Mouse (Mus musculus): Measurements from ENCODE around the gene Plpp7. TPM values are rescaled to one million over a fixed set of nuclear protein-coding genes. Genes with fewer than 3 reads are reported as not detected.

Gene Plpp7
- polyA plus RNA-seq, 1 experiment from 2014 or later = 16.6 TPM

- Histone ChIP-seq H3K4me3 (replicated peaks) (no peak overlapping the region), H3K9me3 (no peaks in the 10 kb centered on the region), H3K9ac (replicated peaks) (0 out of 2 replicates have a peak overlapping the region, but pooled peaks have one; percentile 16), H3K27me3 (no peaks in the 10 kb centered on the region), H3K4me1 (replicated peaks) (peaks cover 15% of the 10 kb centered on the region), H3K4me2 (replicated peaks) (no peak overlapping the region), H3K27ac (no peak overlapping the region), H3K36me3 (peaks cover 18% of the 10 kb centered on the region)
- no peak for ATAC-seq
- WGBS = 82% methylated on average over 7 of the region's 7 CpGs
These were observed 10.6 kb downstream of the Plpp7 start for GRCm38 (mm10) chr2:32105930-32106329.

DNA sequence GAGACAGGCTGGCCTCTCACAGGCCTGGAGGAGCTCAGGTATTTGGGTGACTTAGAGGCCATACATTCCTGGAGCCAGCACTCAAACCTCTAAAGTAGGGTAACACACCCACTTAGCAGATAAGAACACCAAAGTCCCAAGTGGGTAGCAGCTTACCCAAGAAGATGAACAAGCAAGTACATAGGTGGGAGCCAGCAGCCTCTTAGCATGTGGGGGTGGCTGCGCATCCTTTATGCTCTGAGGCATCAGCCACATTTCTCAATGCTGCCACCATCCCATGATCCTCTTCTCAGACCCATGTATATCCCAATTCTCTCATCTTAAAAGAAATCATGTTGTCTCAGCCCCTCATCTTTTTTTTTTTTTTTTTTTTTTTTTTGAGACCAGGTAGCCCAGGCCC lies 15.9 kb downstream of the Plpp7 start:
- Histone ChIP-seq H3K4me3 (replicated peaks) (no peak overlapping the region), H3K4me1 (replicated peaks) (no peaks in the 10 kb centered on the region), H3K9me3 (no peaks in the 10 kb centered on the region), H3K36me3 (peaks cover 18% of the 10 kb centered on the region), H3K27ac (no peak overlapping the region), H3K9ac (replicated peaks) (no peak overlapping the region), H3K27me3 (no peaks in the 10 kb centered on the region), H3K4me2 (replicated peaks) (no peak overlapping the region)
- ATAC-seq = no peak
- 100% methylated on average over 1 of the region's 1 CpGs for WGBS

DNA sequence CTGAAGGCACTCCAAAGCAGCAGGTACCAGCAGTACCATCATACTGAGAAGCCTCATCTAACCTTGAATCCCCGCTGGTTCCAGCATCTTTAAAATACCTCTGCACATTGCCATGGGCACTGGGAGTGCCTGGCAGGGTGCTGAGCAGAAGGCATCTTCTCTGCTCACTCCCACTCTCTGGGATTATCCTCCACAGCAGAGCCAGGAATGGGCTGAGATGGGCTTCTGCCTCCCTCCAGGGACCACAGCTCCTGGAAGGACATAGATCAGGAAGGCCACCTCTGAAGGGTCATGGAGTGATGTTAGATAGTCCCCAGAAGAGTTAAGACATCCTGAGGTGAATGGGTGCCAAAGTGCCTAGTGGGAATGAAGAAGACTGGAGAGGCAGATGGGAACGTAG lies 17.2 kb downstream of the Plpp7 start:
- no peak overlapping the region for H3K27ac ChIP-seq
- H3K9me3 ChIP-seq = no peaks in the 10 kb centered on the region
- no peak overlapping the region for H3K4me2 ChIP-seq (replicated peaks)
- H3K4me1 ChIP-seq (replicated peaks) = no peaks in the 10 kb centered on the region
- no peak overlapping the region for H3K9ac ChIP-seq (replicated peaks)
- 61% methylated on average over 2 of the region's 2 CpGs for WGBS
- ATAC-seq = no peak
- peaks cover 18% of the 10 kb centered on the region for H3K36me3 ChIP-seq
- no peaks in the 10 kb centered on the region for H3K27me3 ChIP-seq
- no peak overlapping the region for H3K4me3 ChIP-seq (replicated peaks)

DNA sequence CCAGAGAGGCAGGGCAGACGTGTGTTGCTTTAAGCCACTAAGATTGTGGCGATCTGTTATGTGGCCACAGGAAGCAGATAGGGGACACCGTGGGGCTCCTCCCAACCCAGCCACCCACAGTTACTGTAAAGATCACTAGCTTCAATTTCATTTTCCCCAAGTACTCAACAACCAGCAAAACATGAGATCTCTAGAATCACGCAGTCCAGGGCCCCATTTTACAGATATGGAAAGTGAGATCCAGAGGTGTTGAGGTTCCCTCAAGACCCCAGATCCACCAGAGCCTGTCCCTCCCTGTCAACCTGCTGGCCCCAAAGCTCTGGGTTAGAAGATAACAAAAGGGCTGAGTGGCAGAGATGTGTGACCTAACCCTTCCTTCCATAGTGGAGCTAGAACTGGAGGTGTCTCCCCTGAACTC lies 20.5 kb downstream of the Plpp7 start:
- no peak overlapping the region for H3K27ac ChIP-seq
- H3K4me2 ChIP-seq (replicated peaks) = no peak overlapping the region
- WGBS = 93% methylated on average over 4 of the region's 4 CpGs
- no peak for ATAC-seq
- no peak overlapping the region for H3K4me3 ChIP-seq (replicated peaks)
- no peaks in the 10 kb centered on the region for H3K27me3 ChIP-seq
- H3K9ac ChIP-seq (replicated peaks) = no peak overlapping the region
- H3K9me3 ChIP-seq = no peaks in the 10 kb centered on the region
- no peaks in the 10 kb centered on the region for H3K4me1 ChIP-seq (replicated peaks)
- no peaks in the 10 kb centered on the region for H3K36me3 ChIP-seq

GRCm38 (mm10) chr2:32119802-32120750 lies 24.7 kb downstream of the Plpp7 start:
- Histone ChIP-seq H3K9ac (replicated peaks) (no peak overlapping the region), H3K9me3 (no peaks in the 10 kb centered on the region), H3K4me2 (replicated peaks) (no peak overlapping the region), H3K4me3 (replicated peaks) (no peak overlapping the region), H3K27me3 (no peaks in the 10 kb centered on the region), H3K36me3 (no peaks in the 10 kb centered on the region), H3K27ac (no peak overlapping the region), H3K4me1 (replicated peaks) (no peaks in the 10 kb centered on the region)
- 91% methylated on average over 20 of the region's 20 CpGs for WGBS
- ATAC-seq = no peak

DNA sequence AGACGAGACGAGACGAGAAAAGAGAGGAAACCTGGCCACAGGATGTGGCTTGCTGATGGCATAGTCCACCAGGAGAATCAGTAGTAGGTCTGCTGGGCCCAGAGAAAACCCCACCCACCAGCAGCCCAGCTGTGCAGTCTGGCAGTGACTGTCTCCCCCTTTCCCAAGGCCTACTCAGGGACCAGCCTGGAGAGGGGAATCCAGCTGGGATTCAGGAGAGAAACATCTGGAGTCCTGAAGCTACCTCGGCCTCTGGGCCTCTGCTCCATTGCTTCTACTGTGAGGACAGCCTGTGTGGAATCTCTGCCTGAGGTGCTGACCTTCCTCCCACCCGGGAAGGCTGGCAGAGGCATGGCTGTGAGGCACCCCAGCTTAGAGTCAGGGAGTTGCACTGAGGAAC lies 25.8 kb downstream of the Plpp7 start:
- no peak overlapping the region for H3K27ac ChIP-seq
- no peaks in the 10 kb centered on the region for H3K9me3 ChIP-seq
- H3K4me1 ChIP-seq (replicated peaks) = no peaks in the 10 kb centered on the region
- H3K27me3 ChIP-seq = no peaks in the 10 kb centered on the region
- H3K4me2 ChIP-seq (replicated peaks) = no peak overlapping the region
- H3K4me3 ChIP-seq (replicated peaks) = no peak overlapping the region
- no peaks in the 10 kb centered on the region for H3K36me3 ChIP-seq
- 57% methylated on average over 5 of the region's 5 CpGs for WGBS
- ATAC-seq = no peak
- H3K9ac ChIP-seq (replicated peaks) = no peak overlapping the region

GRCm38 (mm10) chr2:32121785-32122184 lies 26.5 kb downstream of the Plpp7 start:
- Histone ChIP-seq H3K4me2 (replicated peaks) (no peak overlapping the region), H3K9ac (replicated peaks) (no peak overlapping the region), H3K27ac (no peak overlapping the region), H3K27me3 (no peaks in the 10 kb centered on the region), H3K36me3 (no peaks in the 10 kb centered on the region), H3K4me1 (replicated peaks) (no peaks in the 10 kb centered on the region), H3K4me3 (replicated peaks) (no peak overlapping the region), H3K9me3 (no peaks in the 10 kb centered on the region)
- no peak for ATAC-seq
- WGBS = 79% methylated on average over 2 of the region's 2 CpGs

DNA sequence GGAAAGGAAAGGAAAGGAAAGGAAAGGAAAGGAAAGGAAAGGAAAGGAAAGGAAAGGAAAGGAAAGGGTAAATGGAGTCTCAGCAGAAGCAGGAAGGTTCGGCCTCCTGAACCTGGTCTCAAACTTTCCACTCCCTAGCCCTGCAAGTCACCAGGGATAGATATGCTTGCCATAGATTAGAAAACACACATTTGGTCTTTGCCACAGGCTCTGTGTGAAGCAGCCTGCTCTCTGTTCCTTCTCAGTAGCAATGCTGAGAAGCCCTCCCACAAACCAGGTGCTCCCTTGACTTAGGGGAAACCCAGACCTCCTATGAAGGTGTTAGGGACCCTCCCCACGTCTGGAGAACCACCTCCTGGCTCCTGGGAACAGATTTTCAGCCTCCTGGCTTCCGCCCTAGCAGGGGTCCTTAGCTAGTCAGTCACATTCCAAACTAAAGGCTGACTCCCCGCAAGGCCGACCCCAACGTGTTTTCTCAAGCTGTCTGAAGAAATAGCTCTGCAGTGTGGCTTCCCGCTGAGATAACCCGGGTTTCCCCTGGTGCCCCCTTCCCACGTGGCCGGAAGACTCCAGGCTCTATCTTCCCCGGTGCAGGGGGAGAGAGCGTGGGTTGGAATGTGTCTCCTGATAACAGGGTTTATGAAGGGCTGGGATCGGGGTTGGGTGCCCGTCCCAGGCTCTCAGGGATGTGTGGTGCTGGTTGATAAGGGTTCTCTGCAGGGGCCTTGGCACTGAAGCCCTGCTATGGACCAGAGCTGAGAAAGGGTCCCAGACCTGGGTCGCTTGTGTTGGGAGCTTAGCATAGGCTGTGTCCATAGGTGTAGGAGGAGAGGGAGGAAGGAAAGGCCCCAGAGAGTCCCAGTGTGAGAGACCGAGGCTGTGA lies 32.6 kb downstream of the Plpp7 start:
- H3K4me3 ChIP-seq (replicated peaks) = no peak overlapping the region
- no peaks in the 10 kb centered on the region for H3K27me3 ChIP-seq
- H3K36me3 ChIP-seq = no peaks in the 10 kb centered on the region
- no peak overlapping the region for H3K9ac ChIP-seq (replicated peaks)
- H3K27ac ChIP-seq = no peak overlapping the region
- peaks cover 11% of the 10 kb centered on the region for H3K4me1 ChIP-seq (replicated peaks)
- H3K9me3 ChIP-seq = no peaks in the 10 kb centered on the region
- ATAC-seq = no peak
- WGBS = 33% methylated on average over 16 of the region's 16 CpGs
- no peak overlapping the region for H3K4me2 ChIP-seq (replicated peaks)

- no peak overlapping the region for H3K9ac ChIP-seq (replicated peaks)
- 87% methylated on average over 5 of the region's 5 CpGs for WGBS
- no peaks in the 10 kb centered on the region for H3K9me3 ChIP-seq
- ATAC-seq = no peak
- H3K27ac ChIP-seq = no peak overlapping the region
- H3K36me3 ChIP-seq = no peaks in the 10 kb centered on the region
- H3K4me2 ChIP-seq (replicated peaks) = no peak overlapping the region
- no peak overlapping the region for H3K4me3 ChIP-seq (replicated peaks)
- H3K4me1 ChIP-seq (replicated peaks) = peaks cover 11% of the 10 kb centered on the region
- H3K27me3 ChIP-seq = no peaks in the 10 kb centered on the region
These were observed 33.2 kb downstream of the Plpp7 start for GRCm38 (mm10) chr2:32128536-32128841.

DNA sequence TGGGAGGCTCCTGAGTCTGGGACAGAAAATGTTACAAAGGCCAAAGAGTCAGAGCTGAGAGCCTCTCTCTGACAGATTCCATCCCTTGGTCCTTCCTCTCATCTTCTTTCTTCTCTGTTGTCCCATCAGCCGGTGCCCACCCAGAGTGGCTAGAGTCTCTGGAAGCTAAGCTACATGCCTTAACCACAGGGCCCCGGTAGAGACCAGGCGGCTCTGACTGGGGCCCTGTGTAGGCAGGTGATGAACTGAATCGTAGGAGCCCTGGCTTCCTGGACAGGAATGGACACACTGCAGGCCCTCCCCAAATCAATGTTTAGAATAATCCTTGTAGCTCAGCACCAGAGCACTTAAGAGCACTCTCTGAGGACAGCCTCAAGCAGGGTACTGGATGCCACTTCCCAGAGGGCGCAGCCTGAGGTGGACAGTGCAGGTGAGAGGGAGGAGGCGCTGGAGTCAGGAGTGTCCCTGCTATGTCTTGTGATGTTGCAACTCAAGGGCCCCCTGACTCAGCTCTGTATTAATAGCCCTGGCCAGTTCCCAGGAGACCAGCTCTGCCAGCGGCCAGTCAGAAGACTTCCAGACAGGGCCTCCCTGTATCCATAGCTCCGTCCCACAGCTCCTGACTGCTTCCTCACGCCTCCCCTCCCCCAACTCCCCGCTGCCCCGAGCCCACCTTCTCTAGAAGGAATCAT lies 34.2 kb downstream of the Plpp7 start:
- Histone ChIP-seq H3K4me3 (replicated peaks) (no peak overlapping the region), H3K4me1 (replicated peaks) (peaks cover 11% of the 10 kb centered on the region), H3K9ac (replicated peaks) (no peak overlapping the region), H3K9me3 (no peaks in the 10 kb centered on the region), H3K4me2 (replicated peaks) (no peak overlapping the region), H3K36me3 (no peaks in the 10 kb centered on the region), H3K27ac (no peak overlapping the region), H3K27me3 (no peaks in the 10 kb centered on the region)
- ATAC-seq = no peak
- WGBS = 60% methylated on average over 11 of the region's 11 CpGs

GRCm38 (mm10) chr2:32130435-32130834 lies 35.1 kb downstream of the Plpp7 start:
- 37% methylated on average over 6 of the region's 6 CpGs for WGBS
- H3K27me3 ChIP-seq = no peaks in the 10 kb centered on the region

More at GRCm38 (mm10) chr2:32130435-32130834, 35.1 kb downstream of the Plpp7 start:
- no peak overlapping the region for H3K4me2 ChIP-seq (replicated peaks)
- H3K4me3 ChIP-seq (replicated peaks) = no peak overlapping the region
- no peak overlapping the region for H3K27ac ChIP-seq
- H3K9ac ChIP-seq (replicated peaks) = no peak overlapping the region
- no peak for ATAC-seq
- peaks cover 11% of the 10 kb centered on the region for H3K4me1 ChIP-seq (replicated peaks)
- no peaks in the 10 kb centered on the region for H3K36me3 ChIP-seq
- H3K9me3 ChIP-seq = no peaks in the 10 kb centered on the region

Measured in midbrain, embryonic 13.5 days (tissue).